Mouse (Mus musculus): ENCODE measurements at regions not wholly inside any gene's neighbourhood (a gene's known extent, or its start where the extent isn't known, plus 50 kb on each side); places are given as distances from the start of the nearest gene placed in this dataset.
A peak's percentile ranks its signal among the peaks of the same experiment; 100 is the strongest.

- Histone ChIP-seq H3K9ac (ENCODE audit: control insufficient read depth, low read depth, low read length, poor library complexity, severe bottlenecking) (no peak overlapping the region), H3K27me3 (ENCODE audit: control insufficient read depth in 1 of 2, insufficient read depth in 2 of 2, low read length in 2 of 2) (no peaks in the 10 kb centered on the region), H3K79me2 (ENCODE audit: control insufficient read depth, insufficient read depth, low read length, poor library complexity) (no peaks in the 10 kb centered on the region), H3K36me3 (ENCODE audit: control insufficient read depth in 1 of 2, insufficient read depth in 2 of 2, low read length in 2 of 2) (no peaks in the 10 kb centered on the region), H3K4me3 (ENCODE audit: control insufficient read depth in 1 of 2, insufficient read depth in 1 of 2, low read depth in 2 of 2, low read length in 2 of 2) (no peak overlapping the region), H3K4me1 (ENCODE audit: control insufficient read depth in 1 of 2, insufficient read depth in 2 of 2, low read length in 2 of 2) (no peaks in the 10 kb centered on the region), H3K9me3 (replicated peaks; ENCODE audit: insufficient read depth, low read length) (no peaks in the 10 kb centered on the region), H3K27ac (ENCODE audit: control insufficient read depth, low read depth, low read length) (no peak overlapping the region)
- TF ChIP-seq CTCF (IDR thresholded peaks at IDR 0.05 in 2 of 3, conservative IDR thresholded peaks at IDR 0.05 in 1 of 3; ENCODE audit: control insufficient read depth in 1 of 3, insufficient read depth in 1 of 3, low read depth in 2 of 3, low read length in 3 of 3, poor library complexity in 1 of 3, severe bottlenecking in 1 of 3), result peak; percentile 18 to 43 (median 24); a peak in 4 of 6 replicates
- no peak for TF ChIP-seq JUND (IDR thresholded peaks at IDR 0.05; ENCODE audit: low read depth, low read length)
- no peak for DNase-seq (ENCODE audit: low read depth, low spot score)
These were observed 144.7 kb downstream of the Cct6b start for GRCm38 (mm10) chr11:82619418-82619817.

- Histone ChIP-seq H3K4me3 (ENCODE audit: control insufficient read depth in 1 of 2, insufficient read depth in 1 of 2, low read depth in 2 of 2, low read length in 2 of 2) (no peak overlapping the region), H3K9me3 (replicated peaks; ENCODE audit: insufficient read depth, low read length) (no peaks in the 10 kb centered on the region), H3K27me3 (ENCODE audit: control insufficient read depth in 1 of 2, insufficient read depth in 2 of 2, low read length in 2 of 2) (no peaks in the 10 kb centered on the region), H3K36me3 (ENCODE audit: control insufficient read depth in 1 of 2, insufficient read depth in 2 of 2, low read length in 2 of 2) (no peaks in the 10 kb centered on the region), H3K27ac (ENCODE audit: control insufficient read depth, low read depth, low read length) (no peak overlapping the region), H3K79me2 (ENCODE audit: control insufficient read depth, insufficient read depth, low read length, poor library complexity) (no peaks in the 10 kb centered on the region), H3K9ac (ENCODE audit: control insufficient read depth, low read depth, low read length, poor library complexity, severe bottlenecking) (no peak overlapping the region), H3K4me1 (ENCODE audit: control insufficient read depth in 1 of 2, insufficient read depth in 2 of 2, low read length in 2 of 2) (no peaks in the 10 kb centered on the region)
- TF ChIP-seq POLR2AphosphoS2 (IDR thresholded peaks at IDR 0.05; ENCODE audit: low read length), result no peak
- TF ChIP-seq ZC3H11A (IDR thresholded peaks at IDR 0.05; ENCODE audit: low read depth, low read length), result no peak
- no peak for TF ChIP-seq MYB (IDR thresholded peaks at IDR 0.05; ENCODE audit: low read depth, low read length)
- no peak for TF ChIP-seq ZNF384 (IDR thresholded peaks at IDR 0.05; ENCODE audit: low read depth, low read length)
- no peak for TF ChIP-seq MEF2A (IDR thresholded peaks at IDR 0.05; ENCODE audit: extremely low read depth, insufficient replicate concordance, low read depth, low read length, poor library complexity, severe bottlenecking)
- TF ChIP-seq ZMIZ1 (IDR thresholded peaks at IDR 0.05; ENCODE audit: low read depth, low read length), result no peak
- TF ChIP-seq ZKSCAN1 (IDR thresholded peaks at IDR 0.05; ENCODE audit: low read depth, low read length), result no peak
- TF ChIP-seq BHLHE40 (IDR thresholded peaks at IDR 0.05; ENCODE audit: borderline replicate concordance, low read depth, low read length), result no peak
- no peak for TF ChIP-seq USF2 (IDR thresholded peaks at IDR 0.05; ENCODE audit: borderline replicate concordance in 1 of 2, insufficient read depth in 1 of 2, low read depth in 1 of 2, low read length in 2 of 2)
- no peak for DNase-seq (ENCODE audit: low read depth, low spot score)
These were observed 145.7 kb downstream of the Cct6b start for GRCm38 (mm10) chr11:82618457-82618856.

- no peaks in the 10 kb centered on the region for H3K4me1 ChIP-seq (ENCODE audit: control insufficient read depth in 1 of 2, insufficient read depth in 2 of 2, low read length in 2 of 2)
- H3K9ac ChIP-seq (ENCODE audit: control insufficient read depth, low read depth, low read length, poor library complexity, severe bottlenecking), result no peak overlapping the region
- H3K4me3 ChIP-seq (ENCODE audit: control insufficient read depth in 1 of 2, insufficient read depth in 1 of 2, low read depth in 2 of 2, low read length in 2 of 2), result no peak overlapping the region
- no peaks in the 10 kb centered on the region for H3K79me2 ChIP-seq (ENCODE audit: control insufficient read depth, insufficient read depth, low read length, poor library complexity)
- H3K9me3 ChIP-seq (replicated peaks; ENCODE audit: insufficient read depth, low read length), result no peaks in the 10 kb centered on the region
- no peaks in the 10 kb centered on the region for H3K36me3 ChIP-seq (ENCODE audit: control insufficient read depth in 1 of 2, insufficient read depth in 2 of 2, low read length in 2 of 2)
- H3K27me3 ChIP-seq (ENCODE audit: control insufficient read depth in 1 of 2, insufficient read depth in 2 of 2, low read length in 2 of 2), result no peaks in the 10 kb centered on the region
- no peak for DNase-seq (ENCODE audit: low read depth, low spot score)
- no peak overlapping the region for H3K27ac ChIP-seq (ENCODE audit: control insufficient read depth, low read depth, low read length)
- TF ChIP-seq MXI1 (IDR thresholded peaks at IDR 0.05; ENCODE audit: low read depth, low read length) (no peak), E2F4 (IDR thresholded peaks at IDR 0.05; ENCODE audit: borderline replicate concordance, low read depth, low read length) (no peak), ETS1 (IDR thresholded peaks at IDR 0.05; ENCODE audit: low read depth, low read length) (no peak), ELF1 (IDR thresholded peaks at IDR 0.05; ENCODE audit: low read depth, low read length) (no peak), TAL1 (IDR thresholded peaks at IDR 0.05; ENCODE audit: low read length) (no peak), USF2 (IDR thresholded peaks at IDR 0.05; ENCODE audit: borderline replicate concordance in 1 of 2, insufficient read depth in 1 of 2, low read depth in 1 of 2, low read length in 2 of 2) (no peak), CHD1 (IDR thresholded peaks at IDR 0.05; ENCODE audit: low read depth, low read length) (no peak), MEF2A (IDR thresholded peaks at IDR 0.05; ENCODE audit: extremely low read depth, insufficient replicate concordance, low read depth, low read length, poor library complexity, severe bottlenecking) (no peak), MYB (IDR thresholded peaks at IDR 0.05; ENCODE audit: low read depth, low read length) (no peak), TCF12 (IDR thresholded peaks at IDR 0.05; ENCODE audit: low read depth, low read length) (no peak), EP300 (IDR thresholded peaks at IDR 0.05; ENCODE audit: low read depth in 1 of 2, low read length in 2 of 2) (no peak), ZNF384 (IDR thresholded peaks at IDR 0.05; ENCODE audit: low read depth, low read length) (no peak), SIN3A (IDR thresholded peaks at IDR 0.05; ENCODE audit: low read length) (no peak), BHLHE40 (IDR thresholded peaks at IDR 0.05; ENCODE audit: borderline replicate concordance, low read depth, low read length) (no peak), NRF1 (IDR thresholded peaks at IDR 0.05; ENCODE audit: insufficient read depth, low read depth, low read length, poor library complexity, severe bottlenecking) (no peak), USF1 (IDR thresholded peaks at IDR 0.05; ENCODE audit: low read depth, low read length) (no peak), CHD2 (IDR thresholded peaks at IDR 0.05; ENCODE audit: low read length) (no peak), POLR2A (IDR thresholded peaks at IDR 0.05; ENCODE audit: control insufficient read depth in 1 of 2, insufficient read depth in 1 of 2, low read depth in 1 of 2, low read length in 2 of 2, poor library complexity in 1 of 2) (no peak), KAT2A (conservative IDR thresholded peaks at IDR 0.05; ENCODE audit: low read depth, low read length) (no peak)
These were observed 147.3 kb downstream of the Cct6b start for GRCm38 (mm10) chr11:82616856-82617255.

Measured in MEL (cell line).